Mouse (Mus musculus): ENCODE data around the gene Slain2. TPM values are rescaled to one million over a fixed set of nuclear protein-coding genes. Genes with fewer than 3 reads are reported as not detected.

Slain2 gene
- polyA plus RNA-seq, 1 experiment, result 16.9 TPM

DNA sequence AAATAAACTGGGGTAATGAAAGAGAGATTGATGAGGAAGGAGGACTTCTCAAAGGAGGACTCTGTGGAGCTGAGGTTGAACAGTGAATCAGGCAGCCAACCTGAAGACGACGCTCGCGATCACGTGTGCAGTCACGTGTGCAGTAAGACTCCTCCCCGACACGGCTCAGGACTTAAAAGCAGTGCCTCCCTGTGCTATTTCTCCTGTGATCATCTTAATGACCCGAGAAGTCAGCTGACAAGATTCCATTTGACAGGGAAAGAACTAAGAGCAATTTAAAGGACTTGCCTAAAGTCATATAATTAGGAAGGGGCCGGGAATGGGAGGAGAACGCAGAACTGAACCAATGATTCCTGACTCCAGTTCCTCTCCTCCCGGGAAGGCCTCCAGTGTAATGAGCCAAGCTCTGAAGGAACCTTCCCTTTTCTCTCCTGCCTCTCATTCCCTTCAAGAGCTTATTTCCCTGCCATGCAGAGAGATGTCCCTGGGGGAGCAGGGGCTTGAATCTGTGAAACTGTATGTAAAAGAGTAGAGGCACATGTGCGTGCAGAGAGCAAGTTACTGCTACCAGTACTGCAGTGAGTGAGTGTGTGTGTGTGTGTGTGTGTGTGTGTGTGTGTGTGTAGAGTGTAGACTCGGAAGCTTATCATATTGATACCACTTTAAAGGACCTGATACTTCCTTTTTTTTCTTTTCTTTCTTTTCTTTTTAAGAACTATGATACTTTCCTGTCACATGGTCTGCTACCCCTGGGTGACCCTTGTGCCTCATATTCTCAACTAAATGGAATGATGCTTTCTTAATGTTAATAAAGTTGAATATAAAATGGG lies 44.1 kb upstream of the Slain2 start:
- TF ChIP-seq CTCF (IDR thresholded peaks at IDR 0.05; ENCODE audit: extremely low read depth, insufficient read length, insufficient replicate concordance, low read depth, low read length) (no peak), POLR2A (IDR thresholded peaks at IDR 0.05; ENCODE audit: low read depth, low read length) (no peak)
- 79% methylated on average over 14 of the region's 14 CpGs for WGBS
- no peak overlapping the region for H3K4me3 ChIP-seq (ENCODE audit: low read depth, low read length)
- no peaks in the 10 kb centered on the region for H3K27me3 ChIP-seq (ENCODE audit: control insufficient read depth, insufficient read depth, low read length)
- no peak overlapping the region for H3K27ac ChIP-seq (ENCODE audit: insufficient read depth, low read depth, low read length)
- H3K4me1 ChIP-seq (ENCODE audit: control insufficient read depth, insufficient read depth, insufficient read length, low read length), result peaks cover 11% of the 10 kb centered on the region; the same call in 1 of the 2 replicates
- no peaks in the 10 kb centered on the region for H3K36me3 ChIP-seq (ENCODE audit: control insufficient read depth, insufficient read depth, low read length)

DNA sequence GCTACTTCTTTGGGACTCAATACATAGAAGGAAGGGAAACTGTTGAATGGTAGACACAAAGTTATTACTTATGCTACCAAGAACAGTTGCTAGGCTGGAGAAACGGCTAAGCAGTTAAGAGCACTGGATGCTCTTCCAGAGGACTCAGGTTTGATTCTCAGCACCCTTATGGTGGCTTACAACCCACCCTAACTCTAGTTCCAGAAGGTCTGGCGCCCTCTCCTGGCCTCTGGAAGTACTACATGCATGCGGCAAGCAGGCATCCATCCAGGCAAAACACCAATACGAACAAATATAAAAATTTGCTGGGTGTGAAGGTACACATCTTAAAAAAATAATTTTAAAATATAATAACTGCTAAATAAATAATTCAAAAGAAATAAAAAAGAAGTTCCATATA lies 43.0 kb upstream of the Slain2 start:
- peaks cover 14% of the 10 kb centered on the region; the same call in 1 of the 2 replicates for H3K4me1 ChIP-seq (ENCODE audit: control insufficient read depth, insufficient read depth, insufficient read length, low read length)
- WGBS, result 82% methylated on average over 4 of the region's 4 CpGs
- H3K27ac ChIP-seq (ENCODE audit: insufficient read depth, low read depth, low read length), result no peak overlapping the region
- H3K36me3 ChIP-seq (ENCODE audit: control insufficient read depth, insufficient read depth, low read length), result no peaks in the 10 kb centered on the region
- TF ChIP-seq POLR2A (IDR thresholded peaks at IDR 0.05; ENCODE audit: low read depth, low read length) (no peak), CTCF (IDR thresholded peaks at IDR 0.05; ENCODE audit: extremely low read depth, insufficient read length, insufficient replicate concordance, low read depth, low read length) (peak; percentile 63; the same call in 1 of the 2 replicates)
- no peaks in the 10 kb centered on the region for H3K27me3 ChIP-seq (ENCODE audit: control insufficient read depth, insufficient read depth, low read length)
- no peak overlapping the region for H3K4me3 ChIP-seq (ENCODE audit: low read depth, low read length)

DNA sequence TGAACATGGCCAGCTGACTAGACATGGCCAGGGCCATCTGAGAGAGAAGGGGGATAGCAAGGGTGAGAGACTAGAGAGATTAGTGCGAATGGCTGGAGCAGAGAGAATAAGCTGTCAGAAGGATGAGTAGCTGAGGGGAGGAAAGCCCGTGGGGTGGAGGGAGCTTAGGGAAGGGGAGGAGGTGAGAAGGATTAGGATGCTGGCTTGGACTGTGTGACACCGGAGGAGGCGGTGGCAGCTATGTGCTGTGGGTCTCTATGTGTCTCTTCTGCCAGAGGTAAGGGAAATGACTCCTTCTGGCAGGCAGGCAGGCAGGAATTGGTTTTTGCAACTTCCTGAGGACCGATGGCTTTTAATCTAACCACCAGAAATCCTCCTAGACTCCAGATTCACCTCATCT lies 34.4 kb upstream of the Slain2 start:
- Histone ChIP-seq H3K27ac (ENCODE audit: insufficient read depth, low read depth, low read length) (no peak overlapping the region), H3K36me3 (ENCODE audit: control insufficient read depth, insufficient read depth, low read length) (no peaks in the 10 kb centered on the region), H3K4me3 (ENCODE audit: low read depth, low read length) (no peak overlapping the region), H3K4me1 (ENCODE audit: control insufficient read depth, insufficient read depth, insufficient read length, low read length) (peaks cover 12% of the 10 kb centered on the region; the same call in 1 of the 2 replicates), H3K27me3 (ENCODE audit: control insufficient read depth, insufficient read depth, low read length) (no peaks in the 10 kb centered on the region)
- no peak for TF ChIP-seq POLR2A (IDR thresholded peaks at IDR 0.05; ENCODE audit: low read depth, low read length)
- no peak for TF ChIP-seq CTCF (IDR thresholded peaks at IDR 0.05; ENCODE audit: extremely low read depth, insufficient read length, insufficient replicate concordance, low read depth, low read length)
- WGBS, result 66% methylated on average over 5 of the region's 5 CpGs

DNA sequence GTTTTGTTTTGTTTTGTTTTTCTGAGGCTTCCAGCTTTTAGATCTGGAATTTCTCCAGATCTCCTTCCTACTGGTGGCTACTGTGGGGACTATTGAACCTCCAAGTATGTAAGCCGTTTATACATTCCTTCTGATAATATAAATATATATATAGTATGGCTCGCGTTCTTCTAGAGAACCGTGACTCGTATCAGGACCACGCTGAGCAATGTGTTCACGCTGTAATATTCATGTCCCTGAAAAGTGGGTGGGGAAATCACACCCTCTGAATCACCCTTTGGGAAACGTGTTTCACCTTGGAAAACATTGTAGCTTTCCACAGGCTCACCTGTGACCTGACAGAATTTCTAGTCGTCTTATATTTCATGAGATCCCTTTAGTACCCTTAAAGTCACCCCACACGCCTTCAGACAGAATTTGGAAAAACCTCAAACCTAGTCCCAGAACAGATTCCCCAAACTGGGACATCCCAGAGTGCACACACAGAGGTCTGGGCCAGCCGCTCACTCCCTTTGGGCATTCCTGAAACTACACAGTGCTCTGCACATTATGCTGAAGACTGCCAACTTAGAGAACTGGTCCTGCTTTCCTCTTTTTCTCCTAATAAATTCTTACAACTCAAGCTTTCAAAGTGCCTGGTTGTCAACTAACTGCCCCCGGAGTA lies 32.2 kb upstream of the Slain2 start:
- H3K27me3 ChIP-seq (ENCODE audit: control insufficient read depth, insufficient read depth, low read length), result no peaks in the 10 kb centered on the region
- H3K27ac ChIP-seq (ENCODE audit: insufficient read depth, low read depth, low read length), result no peak overlapping the region
- TF ChIP-seq POLR2A (IDR thresholded peaks at IDR 0.05; ENCODE audit: low read depth, low read length) (no peak), CTCF (IDR thresholded peaks at IDR 0.05; ENCODE audit: extremely low read depth, insufficient read length, insufficient replicate concordance, low read depth, low read length) (no peak)
- 75% methylated on average over 12 of the region's 12 CpGs for WGBS
- no peak overlapping the region for H3K4me3 ChIP-seq (ENCODE audit: low read depth, low read length)
- H3K36me3 ChIP-seq (ENCODE audit: control insufficient read depth, insufficient read depth, low read length), result no peaks in the 10 kb centered on the region
- H3K4me1 ChIP-seq (ENCODE audit: control insufficient read depth, insufficient read depth, insufficient read length, low read length), result peaks cover 2% of the 10 kb centered on the region; the same call in 1 of the 2 replicates

DNA sequence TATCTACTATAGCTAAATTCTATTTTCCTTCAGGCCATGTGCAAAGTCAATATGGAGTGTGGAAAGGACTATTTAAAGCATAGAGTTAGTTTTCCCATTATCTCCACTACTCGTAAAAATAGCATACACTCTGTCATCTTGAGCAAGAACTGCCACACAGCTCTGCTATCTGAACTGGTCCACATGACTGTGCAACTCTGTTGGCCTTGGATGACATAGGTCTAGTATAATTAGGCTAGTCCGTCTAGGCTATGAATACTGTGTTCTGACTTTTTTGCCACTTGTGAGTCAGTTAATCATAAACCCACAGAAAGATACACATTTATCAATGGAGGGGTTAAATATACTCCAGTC lies 31.7 kb upstream of the Slain2 start:
- Histone ChIP-seq H3K4me3 (ENCODE audit: low read depth, low read length) (no peak overlapping the region), H3K27me3 (ENCODE audit: control insufficient read depth, insufficient read depth, low read length) (no peaks in the 10 kb centered on the region), H3K4me1 (ENCODE audit: control insufficient read depth, insufficient read depth, insufficient read length, low read length) (peaks cover 2% of the 10 kb centered on the region; the same call in 1 of the 2 replicates), H3K27ac (ENCODE audit: insufficient read depth, low read depth, low read length) (no peak overlapping the region), H3K36me3 (ENCODE audit: control insufficient read depth, insufficient read depth, low read length) (no peaks in the 10 kb centered on the region)
- TF ChIP-seq POLR2A (IDR thresholded peaks at IDR 0.05; ENCODE audit: low read depth, low read length), result no peak
- TF ChIP-seq CTCF (IDR thresholded peaks at IDR 0.05; ENCODE audit: extremely low read depth, insufficient read length, insufficient replicate concordance, low read depth, low read length), result no peak
- WGBS, result 49% methylated on average over 2 of the region's 2 CpGs

DNA sequence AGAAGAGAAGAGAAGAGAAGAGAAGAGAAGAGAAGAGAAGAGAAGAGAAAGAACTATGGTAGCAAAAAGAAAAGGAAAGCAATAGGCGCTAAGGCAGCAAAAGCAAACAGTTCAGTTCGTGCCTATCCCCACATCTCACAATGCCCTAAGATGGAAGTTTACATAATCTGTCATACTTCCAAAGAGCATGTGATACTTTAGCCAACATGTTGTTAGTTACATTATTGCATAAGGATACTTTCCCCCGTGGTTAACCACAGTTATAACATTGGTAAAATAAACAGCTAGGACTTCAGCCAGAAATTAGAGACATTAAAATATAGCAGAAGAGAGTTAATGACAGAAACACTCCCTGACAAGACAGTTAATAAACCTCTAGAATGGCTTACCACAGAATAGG lies 30.4 kb upstream of the Slain2 start:
- Histone ChIP-seq H3K27me3 (ENCODE audit: control insufficient read depth, insufficient read depth, low read length) (no peaks in the 10 kb centered on the region), H3K4me1 (ENCODE audit: control insufficient read depth, insufficient read depth, insufficient read length, low read length) (no peaks in the 10 kb centered on the region), H3K4me3 (ENCODE audit: low read depth, low read length) (no peak overlapping the region), H3K36me3 (ENCODE audit: control insufficient read depth, insufficient read depth, low read length) (no peaks in the 10 kb centered on the region), H3K27ac (ENCODE audit: insufficient read depth, low read depth, low read length) (no peak overlapping the region)
- TF ChIP-seq CTCF (IDR thresholded peaks at IDR 0.05; ENCODE audit: extremely low read depth, insufficient read length, insufficient replicate concordance, low read depth, low read length), result no peak
- no peak for TF ChIP-seq POLR2A (IDR thresholded peaks at IDR 0.05; ENCODE audit: low read depth, low read length)
- 41% methylated on average over 3 of the region's 3 CpGs for WGBS

Measured in small intestine, adult 2 months (tissue).